14 mouse cellular contexts compared by ENCODE assay signal in genomic region chr11:61715130-61715529, GRCm38 (mm10). TPM values are rescaled to one million over a fixed set of nuclear protein-coding genes. Genes with fewer than 3 reads are reported as not detected.
DNase-seq lines count a peak whose midpoint lies in the region; ATAC-seq and TF ChIP-seq lines count a peak whose summit lies in the region.
"Had no signal": no experiment of that assay in that cellular context is flagged by ENCODE, and none has a peak within 500 bp of the region (broad histone marks: within the 10 kb centered on the region; RNA-seq: fewer than 3 reads in every experiment).

No protein-coding gene starts in this region.

- DNase-seq in frontal cortex, postnatal 14 days (ENCODE audit: low spot score in 2 of 2) = no peak
- no peak for DNase-seq in kidney, postnatal 0 days (ENCODE audit: low spot score)
- DNase-seq in kidney, postnatal 36 days = no peak
- DNase-seq in midbrain, postnatal 0 days (ENCODE audit: low spot score) = no peak
- peak; percentile 10 for DNase-seq in forebrain, postnatal 0 days
- no peak for DNase-seq in adrenal gland, adult 18-20 months (ENCODE audit: low spot score in 2 of 2)

- H3K27ac ChIP-seq in kidney, postnatal 0 days = no peak overlapping the region
- no peak overlapping the region for H3K27ac ChIP-seq in midbrain, embryonic 16.5 days (ENCODE audit: low read length)
- H3K27ac ChIP-seq in midbrain, postnatal 0 days (ENCODE audit: low read depth, low read length) = no peak overlapping the region
- no peak overlapping the region for H3K27ac ChIP-seq in forebrain, postnatal 0 days (ENCODE audit: low read depth, low read length)
- H3K27ac ChIP-seq: heart, adult 2 months; liver, embryonic 15.5 days had no signal

- H3K4me3 ChIP-seq in kidney, postnatal 0 days (replicated peaks; ENCODE audit: low read depth, low read length) = no peak overlapping the region
- H3K4me3 ChIP-seq in midbrain, embryonic 16.5 days (ENCODE audit: low read depth, low read length) = no peak overlapping the region
- H3K4me3 ChIP-seq in midbrain, postnatal 0 days (ENCODE audit: low read depth, low read length) = no peak overlapping the region
- no peak overlapping the region for H3K4me3 ChIP-seq in forebrain, postnatal 0 days (ENCODE audit: low read depth, low read length)
- H3K4me3 ChIP-seq: heart, adult 2 months; liver, embryonic 15.5 days had no signal

- no peak for TF ChIP-seq CTCF in kidney, postnatal 0 days (IDR thresholded peaks at IDR 0.05; ENCODE audit: low read depth)
- no peak for TF ChIP-seq CTCF in midbrain, postnatal 0 days (IDR thresholded peaks at IDR 0.05)
- no peak for TF ChIP-seq CTCF in forebrain, postnatal 0 days (IDR thresholded peaks at IDR 0.05; ENCODE audit: low read depth)

- H3K27me3 ChIP-seq in kidney, postnatal 0 days (ENCODE audit: insufficient read depth, low read length) = no peaks in the 10 kb centered on the region
- no peaks in the 10 kb centered on the region for H3K27me3 ChIP-seq in midbrain, embryonic 16.5 days (ENCODE audit: control insufficient read depth, insufficient read depth, low read depth, low read length)
- no peaks in the 10 kb centered on the region for H3K27me3 ChIP-seq in midbrain, postnatal 0 days (ENCODE audit: insufficient read depth, low read length)
- no peaks in the 10 kb centered on the region for H3K27me3 ChIP-seq in forebrain, postnatal 0 days (ENCODE audit: insufficient read depth, low read length)
- H3K27me3 ChIP-seq: CH12.LX, Patski had no signal

- H3K4me2 ChIP-seq in kidney, postnatal 0 days (ENCODE audit: low read length) = no peak overlapping the region
- H3K4me2 ChIP-seq in midbrain, embryonic 16.5 days (ENCODE audit: low read length) = no peak overlapping the region
- no peak overlapping the region for H3K4me2 ChIP-seq in midbrain, postnatal 0 days (ENCODE audit: low read depth, low read length, poor library complexity, severe bottlenecking)
- no peak overlapping the region for H3K4me2 ChIP-seq in forebrain, postnatal 0 days (ENCODE audit: low read depth)
- H3K4me2 ChIP-seq: liver, embryonic 15.5 days had no signal

- H3K9me3 ChIP-seq in kidney, postnatal 0 days (replicated peaks; ENCODE audit: low read length) = no peaks in the 10 kb centered on the region
- H3K9me3 ChIP-seq in midbrain, embryonic 16.5 days (replicated peaks; ENCODE audit: control insufficient read depth, low read length, poor library complexity, severe bottlenecking) = no peaks in the 10 kb centered on the region
- H3K9me3 ChIP-seq in midbrain, postnatal 0 days (ENCODE audit: low read length) = no peaks in the 10 kb centered on the region
- no peaks in the 10 kb centered on the region for H3K9me3 ChIP-seq in forebrain, postnatal 0 days (ENCODE audit: low read length)
- H3K9me3 ChIP-seq: liver, embryonic 15.5 days had no signal

- WGBS in kidney, postnatal 0 days = 63% methylated on average over 6 of the region's 6 CpGs
- 71% methylated on average over 6 of the region's 6 CpGs for WGBS in midbrain, embryonic 16.5 days
- WGBS in midbrain, postnatal 0 days = 68% methylated on average over 6 of the region's 6 CpGs
- 59% methylated on average over 6 of the region's 6 CpGs for WGBS in forebrain, postnatal 0 days

- ATAC-seq in frontal cortex, adult (ENCODE audit: low TSS enrichment) = 0 out of 2 replicates have a peak, but pooled peaks have one; percentile 13
- ATAC-seq in kidney, postnatal 0 days (replicated peaks; ENCODE audit: low FRiP score, low read depth) = peak; percentile 26
- peak; percentile 56; the same call in 1 of the 2 replicates for ATAC-seq in midbrain, embryonic 16.5 days
- ATAC-seq in midbrain, postnatal 0 days (ENCODE audit: low FRiP score) = no peak
- ATAC-seq in forebrain, postnatal 0 days = no peak

- H3K36me3 ChIP-seq in kidney, postnatal 0 days (ENCODE audit: insufficient read depth, low read length) = no peaks in the 10 kb centered on the region
- H3K36me3 ChIP-seq in midbrain, embryonic 16.5 days (ENCODE audit: control insufficient read depth, insufficient read depth, low read length) = no peaks in the 10 kb centered on the region
- no peaks in the 10 kb centered on the region for H3K36me3 ChIP-seq in midbrain, postnatal 0 days (ENCODE audit: insufficient read depth, low read length)
- no peaks in the 10 kb centered on the region for H3K36me3 ChIP-seq in forebrain, postnatal 0 days (ENCODE audit: insufficient read depth)
- H3K36me3 ChIP-seq: liver, embryonic 15.5 days had no signal

- H3K4me1 ChIP-seq in kidney, postnatal 0 days (replicated peaks; ENCODE audit: insufficient read depth, low read length) = no peaks in the 10 kb centered on the region
- no peaks in the 10 kb centered on the region for H3K4me1 ChIP-seq in midbrain, embryonic 16.5 days (ENCODE audit: control insufficient read depth, insufficient read depth, low read length)
- no peaks in the 10 kb centered on the region for H3K4me1 ChIP-seq in midbrain, postnatal 0 days (ENCODE audit: insufficient read depth, low read length)
- no peaks in the 10 kb centered on the region for H3K4me1 ChIP-seq in forebrain, postnatal 0 days (ENCODE audit: insufficient read depth)

- H3K9ac ChIP-seq in kidney, postnatal 0 days (ENCODE audit: low read depth, low read length) = no peak overlapping the region
- H3K9ac ChIP-seq in midbrain, embryonic 16.5 days (ENCODE audit: low read depth, low read length) = no peak overlapping the region
- H3K9ac ChIP-seq in midbrain, postnatal 0 days (replicated peaks; ENCODE audit: low read length, poor library complexity, severe bottlenecking) = no peak overlapping the region
- H3K9ac ChIP-seq in forebrain, postnatal 0 days = no peak overlapping the region; the same call in 1 of the 2 replicates
- H3K9ac ChIP-seq: liver, embryonic 15.5 days had no signal

RNA-seq across cellular contexts. Expression of gene Slc5a10, which starts 5.5 kb away (rescaled TPM):
- 19.6 and 21.2 TPM in 2 replicates for polyA plus RNA-seq in kidney, postnatal 0 days (2015; fragmentation: Nextera tagmentation; extraction: Ambion mirVana)
- not detected in 2 replicates for polyA plus RNA-seq in midbrain, embryonic 16.5 days (2015; fragmentation: Nextera tagmentation; extraction: Ambion mirVana)
- total RNA-seq in midbrain, postnatal 0 days (2014; rRNA removed) = not detected in 2 replicates
- polyA plus RNA-seq in midbrain, postnatal 0 days (2015; fragmentation: Nextera tagmentation; extraction: Ambion mirVana) = 0.09 and 0.19 TPM in 2 replicates
- total RNA-seq in forebrain, postnatal 0 days (2014; rRNA removed) = 0.08 and 0.10 TPM in 2 replicates
- polyA plus RNA-seq in forebrain, postnatal 0 days (2015; fragmentation: Nextera tagmentation; extraction: Ambion mirVana) = 0.09 and 0.16 TPM in 2 replicates
- total RNA-seq in adrenal gland, adult 18-20 months (2021) = not detected
- total RNA-seq: heart, adult 2 months; heart, postnatal 25 days; megakaryocyte, adult 5-6 weeks had no signal
- polyA plus RNA-seq: heart, adult 2 months; liver, embryonic 15.5 days; Patski had no signal

RNA-seq across cellular contexts. Expression of gene Fam83g, which starts 31.2 kb away (rescaled TPM):
- 2.7 and 2.9 TPM in 2 replicates for polyA plus RNA-seq in kidney, postnatal 0 days (2015; fragmentation: Nextera tagmentation; extraction: Ambion mirVana)
- polyA plus RNA-seq in midbrain, embryonic 16.5 days (2015; fragmentation: Nextera tagmentation; extraction: Ambion mirVana) = 0.11 and 0.26 TPM in 2 replicates
- 0.60 TPM in 1 of 2 replicates, not detected in the other for total RNA-seq in midbrain, postnatal 0 days (2014; rRNA removed)
- 0.06 and 0.16 TPM in 2 replicates for polyA plus RNA-seq in midbrain, postnatal 0 days (2015; fragmentation: Nextera tagmentation; extraction: Ambion mirVana)
- total RNA-seq in forebrain, postnatal 0 days (2014; rRNA removed) = 0.38 and 0.86 TPM in 2 replicates
- 0.15 and 0.19 TPM in 2 replicates for polyA plus RNA-seq in forebrain, postnatal 0 days (2015; fragmentation: Nextera tagmentation; extraction: Ambion mirVana)
- 1 to 10 TPM; 1.2 to 1.6 TPM for total RNA-seq in adrenal gland, adult 18-20 months (2021)
- total RNA-seq: megakaryocyte, adult 5-6 weeks had no signal
- polyA plus RNA-seq: Patski had no signal

RNA-seq across cellular contexts. Expression of gene Prpsap2, which starts 46.8 kb away (rescaled TPM):
- polyA plus RNA-seq in kidney, postnatal 0 days (2015; fragmentation: Nextera tagmentation; extraction: Ambion mirVana) = 27.8 and 28.2 TPM in 2 replicates
- 55.3 TPM in 2 replicates for polyA plus RNA-seq in midbrain, embryonic 16.5 days (2015; fragmentation: Nextera tagmentation; extraction: Ambion mirVana)
- 46.7 and 48.4 TPM in 2 replicates for total RNA-seq in midbrain, postnatal 0 days (2014; rRNA removed)
- 42.1 and 43.5 TPM in 2 replicates for polyA plus RNA-seq in midbrain, postnatal 0 days (2015; fragmentation: Nextera tagmentation; extraction: Ambion mirVana)
- 62.9 and 73.6 TPM in 2 replicates for total RNA-seq in forebrain, postnatal 0 days (2014; rRNA removed)
- 50.3 and 50.8 TPM in 2 replicates for polyA plus RNA-seq in forebrain, postnatal 0 days (2015; fragmentation: Nextera tagmentation; extraction: Ambion mirVana)
- 10 to 100 TPM; 25.1 to 27.9 TPM for total RNA-seq in adrenal gland, adult 18-20 months (2021)

Comparison
In these comparisons a context has a peak if more than half of its experiments do, and no peak if none do; other contexts are left out.
1. ATAC-seq: peak in frontal cortex, adult (single experiment), kidney, postnatal 0 days (single experiment) and midbrain, embryonic 16.5 days (single experiment); none in midbrain, postnatal 0 days (single experiment) and forebrain, postnatal 0 days (single experiment).
2. RNA of gene Slc5a10, which starts 5.5 kb away (polyA plus RNA-seq): 19.6 to 21.2 TPM in kidney, postnatal 0 days; 0.09 to 0.19 TPM in midbrain, postnatal 0 days, 0.09 to 0.16 TPM in forebrain, postnatal 0 days and not detected in midbrain, embryonic 16.5 days; every median in the first group is over 10 times any median in the second.